Mouse (Mus musculus) thymus, postnatal 14 days (tissue): ENCODE data around the gene Cit.

Source experiments
- DNase-seq: peaks from one replicate; pipeline ENCODE4 v3.0.0; 2021

The Cit gene

GRCm38 (mm10) chr5:115918597-115919351 is 73.7 kb downstream of the Cit start:
- DNase-seq: no peak

DNA sequence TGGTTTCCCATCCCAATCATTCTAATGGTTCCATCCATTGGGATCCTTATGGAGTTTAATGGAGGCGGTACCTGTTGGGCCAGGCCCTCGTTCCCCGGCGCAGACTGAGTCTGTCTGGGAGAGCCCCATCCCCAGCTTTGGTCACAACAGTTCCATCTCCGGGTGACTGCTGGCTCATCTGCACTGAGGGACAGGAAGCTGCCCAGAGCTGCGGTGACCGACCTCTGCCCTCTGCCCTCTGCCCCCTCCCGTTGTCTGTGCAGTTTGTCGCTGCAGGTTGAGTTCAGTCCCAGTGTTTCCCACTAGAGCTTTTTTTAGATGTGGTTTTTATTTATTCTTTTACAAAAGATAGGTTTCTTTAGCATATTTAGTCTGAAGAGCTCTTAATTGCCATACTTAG is 76.9 kb downstream of the Cit start:
- no peak for DNase-seq

DNA sequence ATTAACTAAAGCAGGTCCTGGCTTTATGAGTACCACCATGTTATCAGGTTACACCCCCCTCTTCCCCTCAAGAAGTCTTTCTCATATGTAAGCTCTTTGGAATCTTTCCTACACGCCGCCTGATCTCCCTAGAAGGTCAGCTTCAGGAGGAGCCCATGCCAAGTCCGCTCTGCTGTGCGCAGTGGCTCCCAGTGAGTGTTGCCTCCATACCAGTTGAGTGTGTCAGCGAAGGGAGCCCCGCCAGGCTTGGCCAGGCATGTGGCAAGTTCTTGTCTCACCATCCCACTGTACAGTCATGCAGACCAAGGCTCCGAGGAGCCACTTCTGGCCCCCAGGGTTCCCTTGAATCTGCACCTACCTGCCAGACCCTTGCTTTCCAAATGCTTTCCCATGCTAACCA is 79.9 kb downstream of the Cit start:
- DNase-seq: no peak

DNA sequence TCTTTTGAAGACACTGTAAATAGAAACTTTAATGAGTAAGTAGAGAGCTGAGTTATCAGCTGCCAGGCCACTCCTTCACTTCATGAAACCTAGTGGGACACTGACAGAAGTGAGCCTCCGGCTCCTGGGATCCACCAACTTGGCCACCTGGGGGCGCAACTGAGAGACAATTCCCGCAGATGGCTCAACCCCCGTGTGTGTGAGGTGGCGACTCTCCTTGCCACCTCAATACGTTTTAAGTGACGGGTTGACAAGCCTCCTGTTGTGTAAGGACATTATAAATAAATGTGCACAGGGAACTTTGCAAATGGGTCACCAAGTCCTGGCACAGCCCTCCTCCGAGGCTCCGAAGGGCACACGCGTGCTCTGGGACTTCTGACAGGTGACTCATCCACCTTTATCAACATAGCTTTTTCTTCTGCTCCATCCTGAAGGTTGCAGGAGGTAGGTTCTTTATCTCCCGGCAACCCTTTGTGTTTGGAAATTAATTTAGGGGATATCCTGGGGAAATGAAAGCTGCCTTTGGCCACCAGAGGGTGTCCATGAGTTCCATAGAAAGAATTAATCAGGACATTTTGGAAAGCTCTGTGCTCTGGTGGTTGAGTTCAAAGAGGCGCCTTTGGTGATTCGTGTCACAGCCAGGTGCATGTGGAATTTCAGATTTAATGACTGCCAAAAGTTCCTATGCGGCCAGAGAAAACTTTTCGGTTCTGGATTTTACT is 83.9 kb downstream of the Cit start:
- no peak for DNase-seq

DNA sequence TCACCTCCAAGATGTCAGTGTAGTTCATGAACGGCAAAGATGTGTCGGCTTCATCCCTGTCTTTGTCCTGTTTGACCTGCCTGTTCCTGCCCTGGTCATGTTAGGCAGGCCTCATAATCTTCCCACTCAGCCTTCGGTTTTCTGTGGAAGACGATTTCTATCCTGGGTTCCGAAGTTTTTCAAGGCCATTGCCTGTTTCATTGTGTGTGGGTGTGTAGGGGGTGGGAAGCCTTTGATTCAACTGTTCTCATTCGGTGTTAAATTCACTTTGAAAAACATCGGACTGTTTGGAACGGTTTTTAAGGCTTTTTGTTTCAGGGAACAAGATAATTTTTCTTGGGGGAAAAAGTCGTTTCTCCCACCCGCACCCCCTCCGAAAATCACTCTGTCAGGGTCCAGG is 87.2 kb downstream of the Cit start:
- DNase-seq: no peak

DNA sequence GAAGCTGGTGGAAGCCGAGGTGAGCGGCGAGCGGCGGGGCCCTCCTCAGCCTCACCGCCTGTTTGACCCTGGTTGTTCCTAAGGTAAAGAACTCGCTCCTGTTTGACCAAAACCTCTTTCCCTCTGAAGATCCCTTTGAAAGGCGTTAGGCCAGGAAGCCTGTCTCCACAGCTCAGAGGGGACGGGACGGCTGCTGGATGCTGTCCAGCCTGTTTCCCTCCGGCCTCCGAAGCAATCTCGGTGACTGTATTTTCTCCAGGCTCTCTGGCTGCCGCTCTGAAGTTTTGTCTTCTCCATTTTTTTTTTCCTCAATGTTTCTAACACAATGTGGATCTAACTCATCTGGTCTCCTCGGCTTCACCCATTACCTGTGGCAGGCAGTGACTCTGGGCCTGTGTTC is 91.8 kb downstream of the Cit start:
- no peak for DNase-seq

GRCm38 (mm10) chr5:115937566-115937965 is 92.5 kb downstream of the Cit start:
- DNase-seq: no peak

DNA sequence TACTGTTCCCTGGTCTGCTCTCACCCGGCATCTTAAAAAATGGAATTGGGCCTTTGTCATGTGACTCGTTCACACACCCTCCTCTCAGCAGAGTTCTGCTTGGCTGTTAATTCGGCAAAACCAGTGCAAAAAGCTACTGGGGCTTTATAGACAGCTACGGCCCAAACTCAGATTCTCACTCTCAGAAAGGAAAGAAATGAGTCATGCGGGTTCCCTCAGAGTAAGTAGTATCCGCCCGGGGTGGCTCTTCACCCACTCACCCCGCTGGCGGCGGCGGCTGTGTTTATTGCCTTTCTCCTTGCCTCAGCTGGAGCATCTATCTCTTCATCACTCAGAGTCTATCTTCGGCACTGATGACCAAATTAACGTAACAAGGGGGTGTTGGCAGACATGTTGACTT is 93.9 kb downstream of the Cit start:
- no peak for DNase-seq

- DNase-seq: no peak
Observed at GRCm38 (mm10) chr5:115942389-115942788, 97.3 kb downstream of the Cit start.

- DNase-seq: no peak
Observed at GRCm38 (mm10) chr5:115944791-115945490, 99.9 kb downstream of the Cit start.

GRCm38 (mm10) chr5:115947622-115948353 is 102.7 kb downstream of the Cit start:
- no peak for DNase-seq

DNA sequence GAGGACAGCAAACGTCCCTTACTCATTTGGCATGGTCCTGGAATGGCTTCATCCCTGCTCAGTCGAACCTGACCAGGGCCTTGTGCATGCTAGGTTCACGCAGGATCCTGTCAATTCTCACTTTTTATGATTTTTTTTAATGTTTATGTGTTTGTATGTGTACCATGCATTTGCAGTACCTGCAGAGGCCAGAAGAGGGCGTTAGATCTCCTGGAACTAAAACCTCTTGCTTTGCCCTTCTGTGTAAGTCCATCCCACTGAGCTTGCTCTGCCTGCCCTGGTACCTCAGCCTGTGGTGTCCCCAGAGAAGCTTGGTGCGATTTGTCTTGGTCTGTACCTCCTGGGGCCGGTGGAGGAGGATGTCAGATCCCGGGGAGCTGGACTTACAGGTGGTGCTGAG is 105.9 kb downstream of the Cit start:
- no peak for DNase-seq

GRCm38 (mm10) chr5:115953173-115953572 is 108.1 kb downstream of the Cit start:
- peak; percentile 10 for DNase-seq

GRCm38 (mm10) chr5:115954084-115954483 is 109.0 kb downstream of the Cit start:
- no peak for DNase-seq

- no peak for DNase-seq
Observed at GRCm38 (mm10) chr5:115954549-115954948, 109.5 kb downstream of the Cit start.

- no peak for DNase-seq
Observed at GRCm38 (mm10) chr5:115955131-115955530, 110.1 kb downstream of the Cit start.

DNA sequence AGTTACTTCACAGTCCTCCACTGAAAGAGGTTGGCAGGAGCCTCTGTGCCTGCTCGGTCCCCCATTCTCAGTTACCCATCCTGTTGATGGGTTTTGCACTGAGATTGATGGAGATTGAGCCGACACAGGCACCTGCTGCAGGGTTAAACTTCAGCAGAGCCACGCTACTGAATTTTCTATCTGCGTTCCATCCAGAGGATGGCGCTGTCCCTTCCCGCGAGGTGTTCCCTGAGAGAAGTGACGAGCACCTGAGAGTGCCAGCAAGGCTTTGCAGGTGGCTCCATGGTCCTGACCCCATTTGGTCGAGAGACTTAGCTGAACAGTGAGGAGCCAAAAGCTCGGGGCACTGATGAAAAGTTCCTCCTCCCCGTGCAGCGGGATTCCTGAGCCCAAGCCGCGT is 111.0 kb downstream of the Cit start:
- no peak for DNase-seq

GRCm38 (mm10) chr5:115957177-115957576 is 112.1 kb downstream of the Cit start:
- no peak for DNase-seq

DNA sequence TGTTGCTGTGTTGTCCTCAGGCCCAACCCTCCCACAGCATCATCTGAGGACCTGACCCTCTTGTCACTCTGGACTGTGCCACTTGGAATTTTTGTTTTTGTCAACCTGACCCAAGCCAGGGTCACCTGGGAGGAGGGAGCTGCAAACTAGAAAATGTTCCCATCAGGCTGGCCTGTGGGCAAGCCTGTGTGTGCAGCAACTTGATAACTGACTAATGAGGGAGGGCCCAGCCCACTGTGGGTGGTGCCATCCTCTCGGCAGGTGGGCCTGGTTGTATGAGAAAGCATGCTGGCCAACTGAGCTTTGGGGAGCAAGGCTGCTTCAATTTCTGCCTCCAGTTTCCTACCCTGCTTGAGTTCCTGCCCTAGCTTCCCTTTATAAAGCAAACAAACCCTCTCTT is 113.3 kb downstream of the Cit start:
- no peak for DNase-seq

DNA sequence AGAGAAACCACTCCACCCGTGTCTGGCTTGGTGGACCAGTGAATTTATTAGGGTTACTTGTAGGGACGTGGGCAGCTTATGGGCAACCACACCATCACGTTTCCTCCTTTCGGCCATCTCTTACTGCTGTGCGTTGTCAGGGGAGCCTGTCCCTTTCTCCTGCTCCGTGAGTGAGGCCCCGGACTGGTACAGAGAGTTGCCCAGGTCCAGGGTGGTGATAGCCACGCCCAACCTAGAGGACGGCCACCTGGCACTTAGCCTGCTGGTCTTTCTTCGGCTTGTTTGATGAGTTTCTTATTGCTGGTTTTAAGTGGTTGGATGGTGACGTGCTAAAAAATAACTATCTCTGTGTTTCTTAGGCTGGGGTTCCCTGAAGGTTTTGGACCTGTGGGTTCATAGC is 113.7 kb downstream of the Cit start:
- no peak for DNase-seq

- no peak for DNase-seq
Observed at GRCm38 (mm10) chr5:115961809-115962208, 116.7 kb downstream of the Cit start.

GRCm38 (mm10) chr5:115971236-115971635 is 126.2 kb downstream of the Cit start:
- no peak for DNase-seq

GRCm38 (mm10) chr5:115975672-115976071 is 130.6 kb downstream of the Cit start:
- DNase-seq: no peak
